ENCODE assay signal across 7 mouse cellular contexts in genomic region chr2:130906584-130907315, GRCm38 (mm10). TPM values are rescaled to one million over a fixed set of nuclear protein-coding genes. Genes with fewer than 3 reads are reported as not detected.
A peak's percentile ranks its signal among the peaks of the same experiment; 100 is the strongest.
DNase-seq lines count a peak whose midpoint lies in the region; ATAC-seq lines count a peak whose summit lies in the region.

No protein-coding gene starts in this region.

- H3K4me3 ChIP-seq in intestine, embryonic 16.5 days (ENCODE audit: low read length): peak overlapping the region; percentile 98

- H3K9ac ChIP-seq in intestine, embryonic 16.5 days (ENCODE audit: low read depth, low read length): peak overlapping the region; percentile 88

- no peaks in the 10 kb centered on the region for H3K36me3 ChIP-seq in intestine, embryonic 16.5 days (ENCODE audit: control insufficient read depth, insufficient read depth, low read length)

- under 1% methylated on average over 56 of the region's 58 CpGs for WGBS in intestine, embryonic 16.5 days

- no peaks in the 10 kb centered on the region for H3K27me3 ChIP-seq in intestine, embryonic 16.5 days (replicated peaks; ENCODE audit: control insufficient read depth, insufficient read depth, low read length)

- peak overlapping the region; percentile 66 for H3K27ac ChIP-seq in intestine, embryonic 16.5 days (ENCODE audit: low read length)

- no peaks in the 10 kb centered on the region for H3K9me3 ChIP-seq in intestine, embryonic 16.5 days (ENCODE audit: control insufficient read depth, low read length)

- peak; percentile 28 to 30 for DNase-seq in thymus, adult 18-20 months
- no peak for DNase-seq in thymus, postnatal 36 days
- DNase-seq in cerebellum, adult 11-12 months: peak; percentile 58
- peak; percentile 6 to 23 for DNase-seq in frontal cortex, adult 2 months (ENCODE audit: extremely low spot score in 1 of 2, low spot score in 1 of 2)
- DNase-seq in adrenal gland, postnatal 10 days: no peak

- peak overlapping the region; percentile 64 for H3K4me2 ChIP-seq in intestine, embryonic 16.5 days (ENCODE audit: low read depth, low read length)

- peaks cover 9% of the 10 kb centered on the region for H3K4me1 ChIP-seq in intestine, embryonic 16.5 days (ENCODE audit: control insufficient read depth, insufficient read depth, low read length)

- peak; percentile 76 for ATAC-seq in intestine, embryonic 16.5 days
- ATAC-seq in megakaryocyte, adult 5-6 weeks (ENCODE audit: poor library complexity, severe bottlenecking): peak; percentile 13; the same call in 1 of the 2 replicates

RNA-seq across cellular contexts. Expression of gene Atrn, which starts 0.5 kb away (rescaled TPM):
- 52.4 and 55.7 TPM in 2 replicates for polyA plus RNA-seq in frontal cortex, adult 2 months (2012; rRNA removed)
- 3.1 and 3.3 TPM in 2 replicates for polyA plus RNA-seq in intestine, embryonic 16.5 days (2015; fragmentation: Nextera tagmentation; extraction: Ambion mirVana)
- 24.8 and 30.7 TPM in 2 replicates for total RNA-seq in megakaryocyte, adult 5-6 weeks (2015)
- 23.1 and 26.5 TPM in 2 replicates for total RNA-seq in megakaryocyte, adult 5-6 weeks (2017)
- total RNA-seq in adrenal gland, postnatal 10 days (2021): 10 to 100 TPM; 26.5 to 32.7 TPM

RNA-seq across cellular contexts. Expression of gene 4930402H24Rik, which starts 0.5 kb away (rescaled TPM):
- polyA plus RNA-seq in frontal cortex, adult 2 months (2012; rRNA removed): 61.7 and 70.1 TPM in 2 replicates
- 22.6 and 25.9 TPM in 2 replicates for polyA plus RNA-seq in intestine, embryonic 16.5 days (2015; fragmentation: Nextera tagmentation; extraction: Ambion mirVana)
- total RNA-seq in megakaryocyte, adult 5-6 weeks (2015): 11.3 and 14.6 TPM in 2 replicates
- 8.7 and 15.4 TPM in 2 replicates for total RNA-seq in megakaryocyte, adult 5-6 weeks (2017)
- total RNA-seq in adrenal gland, postnatal 10 days (2021): 10 to 100 TPM; 38.9 to 49.6 TPM

Comparison
In these comparisons a context has a peak if more than half of its experiments do, and no peak if none do; other contexts are left out.
1. DNase-seq: peak in thymus, adult 18-20 months (2 of 2), cerebellum, adult 11-12 months (single experiment) and frontal cortex, adult 2 months (2 of 2); none in thymus, postnatal 36 days (0 of 2) and adrenal gland, postnatal 10 days (single experiment).